Mouse (Mus musculus) 3T3-L1 (cell line): Measurements from ENCODE around the gene Zfp239.

ENCODE experiments used
- DNase-seq: peaks from one replicate; pipeline ENCODE4 v3.0.0-alpha.2; 2015; ENCODE audit warnings: low read depth, low spot score

Gene Zfp239

GRCm38 (mm10) chr6:117878700-117879407, 17.0 kb downstream of the Zfp239 start:
- peak; percentile 98 for DNase-seq

GRCm38 (mm10) chr6:117879408-117880115, 17.7 kb downstream of the Zfp239 start:
- DNase-seq: peak; percentile 99

GRCm38 (mm10) chr6:117880394-117880838, 18.5 kb downstream of the Zfp239 start:
- DNase-seq: peak; percentile 63

GRCm38 (mm10) chr6:117881229-117881628, 19.3 kb downstream of the Zfp239 start:
- DNase-seq: no peak

DNA sequence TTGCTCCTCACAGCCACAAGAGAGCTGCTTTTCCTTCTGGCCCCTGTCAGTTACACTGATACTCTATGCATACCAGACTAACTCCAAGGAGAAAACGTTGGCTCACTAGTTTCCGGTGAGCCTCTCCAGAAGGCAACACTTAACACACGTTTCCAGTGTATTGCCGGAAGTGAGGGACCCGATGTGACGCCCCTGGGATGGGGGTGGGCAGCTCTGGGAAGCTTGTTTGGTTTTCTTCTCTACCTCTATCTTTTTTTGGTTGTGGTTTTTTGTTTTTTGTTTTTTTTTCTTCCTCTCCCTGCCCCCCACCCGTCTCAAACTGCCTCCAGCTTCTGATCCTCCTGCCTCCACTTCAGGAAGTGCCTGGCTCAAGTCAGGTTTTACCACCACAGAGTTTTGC, 20.1 kb downstream of the Zfp239 start:
- no peak for DNase-seq

DNA sequence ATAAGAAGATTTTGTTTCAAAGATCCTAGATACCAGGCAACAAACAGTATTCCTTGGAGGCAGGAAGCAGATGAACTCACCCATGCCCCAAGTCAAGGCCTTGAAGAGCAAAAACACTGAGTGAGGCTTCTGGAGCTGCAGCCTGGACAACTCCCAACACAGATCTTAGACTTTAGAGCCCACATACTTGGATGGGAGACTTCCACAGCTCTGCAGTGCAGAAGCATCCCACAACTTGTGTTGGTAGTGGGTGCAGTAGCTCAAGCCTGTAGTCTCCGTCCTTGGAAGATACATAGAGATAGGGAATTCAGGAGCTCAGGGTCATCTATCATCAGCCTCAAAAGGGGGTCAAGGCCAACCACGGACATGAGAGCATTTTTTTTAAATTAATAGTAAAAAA, 24.0 kb downstream of the Zfp239 start:
- no peak for DNase-seq

- DNase-seq: no peak
These were observed 26.1 kb downstream of the Zfp239 start for GRCm38 (mm10) chr6:117888032-117888431.

DNA sequence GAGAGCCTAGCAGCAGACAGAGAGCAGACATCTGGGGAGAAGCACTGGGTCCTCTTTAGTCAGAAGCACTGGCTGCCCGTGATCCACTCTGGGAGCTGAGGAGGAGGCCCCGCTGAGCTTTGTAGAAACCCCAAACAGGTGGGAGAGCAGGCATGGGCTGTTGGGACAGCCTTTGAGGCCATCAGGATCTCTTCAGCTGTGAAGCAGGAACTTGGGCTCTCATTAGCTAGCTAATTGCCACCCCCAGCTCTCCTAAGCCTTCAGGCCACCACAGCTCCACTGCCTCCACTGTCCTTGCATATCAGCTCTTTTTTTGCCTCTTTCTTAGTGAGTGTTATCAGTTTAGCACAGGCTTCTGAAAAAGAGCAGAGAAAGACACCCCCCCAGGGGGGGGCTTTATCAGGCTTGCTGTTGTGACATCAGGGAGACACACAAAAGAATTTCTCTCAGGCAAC, 26.8 kb downstream of the Zfp239 start:
- no peak for DNase-seq

GRCm38 (mm10) chr6:117890257-117890656, 28.4 kb downstream of the Zfp239 start:
- DNase-seq: no peak

DNA sequence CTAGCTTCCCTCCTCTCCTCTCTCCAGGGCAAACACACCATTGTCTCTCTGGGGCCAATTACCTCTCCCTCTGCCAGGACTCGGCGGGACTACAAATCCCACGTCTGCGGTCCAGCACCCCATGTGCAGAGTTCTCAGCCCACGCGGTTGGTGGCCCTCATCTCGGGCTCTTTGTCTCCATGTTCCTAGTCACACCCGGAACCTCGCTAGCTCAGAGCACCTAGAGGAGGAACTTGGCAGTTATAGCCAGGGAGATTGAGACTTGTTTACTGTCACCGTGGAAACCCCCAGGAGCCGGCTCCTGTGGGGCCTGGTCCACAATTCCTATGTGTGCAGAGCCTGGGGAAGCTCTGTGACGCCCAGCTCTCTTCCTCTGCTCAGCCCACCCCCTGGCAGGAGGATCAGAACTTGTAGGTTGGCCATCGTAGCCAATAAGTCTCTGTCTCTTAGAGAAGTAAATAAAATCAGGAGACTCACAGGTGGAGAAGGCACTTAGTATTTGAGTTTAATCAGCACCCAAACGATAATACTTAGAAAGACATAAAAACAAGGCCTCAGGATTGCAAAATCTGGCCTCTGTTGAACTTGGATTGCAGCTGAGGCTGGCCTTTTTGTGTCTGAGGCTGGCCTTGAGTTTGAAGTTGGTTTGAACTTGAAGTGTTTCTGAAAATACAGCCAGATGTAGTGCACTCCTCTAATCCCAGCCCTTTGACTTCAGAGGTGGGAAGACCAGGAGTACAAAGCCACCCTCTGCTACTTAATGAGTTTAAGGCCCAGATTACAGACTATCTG, 29.7 kb downstream of the Zfp239 start:
- no peak for DNase-seq

GRCm38 (mm10) chr6:117892386-117892785, 30.5 kb downstream of the Zfp239 start:
- no peak for DNase-seq

GRCm38 (mm10) chr6:117893435-117893834, 31.5 kb downstream of the Zfp239 start:
- no peak for DNase-seq

DNA sequence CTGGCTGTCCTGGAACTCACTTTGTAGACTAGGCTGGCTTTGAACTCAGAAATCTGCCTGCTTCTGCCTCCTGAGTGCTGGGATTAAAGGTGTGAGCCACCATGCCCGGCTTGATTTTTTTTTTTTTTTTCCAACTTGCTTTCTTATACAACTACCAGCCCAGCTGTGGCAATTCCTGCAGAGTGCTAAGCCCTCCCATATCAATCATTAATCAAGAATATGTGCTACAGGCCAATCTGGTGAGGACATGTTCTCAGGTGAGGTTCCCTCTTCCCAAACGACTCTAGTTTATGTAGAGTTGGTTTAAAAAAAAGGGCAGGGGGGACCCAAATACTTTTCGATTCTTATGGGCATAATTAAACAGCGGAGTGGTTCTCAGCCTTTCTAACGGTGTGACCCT, 35.9 kb downstream of the Zfp239 start:
- no peak for DNase-seq

- DNase-seq: peak; percentile 87
These were observed 38.5 kb downstream of the Zfp239 start, which contains the start of gene Hnrnpf for GRCm38 (mm10) chr6:117900126-117901080. Hnrnpf (plus strand) TSS chr6:117900324.

GRCm38 (mm10) chr6:117901510-117902402, 39.9 kb downstream of the Zfp239 start:
- no peak for DNase-seq

GRCm38 (mm10) chr6:117902556-117902955, 40.7 kb downstream of the Zfp239 start:
- DNase-seq: no peak

DNA sequence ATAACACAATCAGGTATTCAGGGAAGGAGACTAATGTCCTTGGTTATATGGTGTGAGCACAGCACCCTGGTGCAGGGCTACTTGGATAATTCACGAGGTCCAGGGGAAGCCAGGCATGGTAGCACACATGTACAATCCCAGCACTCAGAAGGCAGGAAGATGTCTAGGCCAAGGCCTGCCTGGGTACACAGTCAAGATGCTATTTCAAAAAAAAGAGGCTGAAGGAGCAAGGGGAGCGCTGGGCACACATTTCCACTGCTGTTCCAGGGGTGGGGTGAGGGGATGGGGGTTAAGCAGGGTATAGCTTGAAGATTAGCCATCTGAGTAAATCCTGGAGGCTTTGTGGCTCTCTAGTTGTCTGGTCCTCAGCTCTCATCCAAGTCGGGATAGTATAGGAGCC, 41.9 kb downstream of the Zfp239 start:
- no peak for DNase-seq

- peak; percentile 47 for DNase-seq
These were observed 43.5 kb downstream of the Zfp239 start for GRCm38 (mm10) chr6:117905260-117905930.

DNA sequence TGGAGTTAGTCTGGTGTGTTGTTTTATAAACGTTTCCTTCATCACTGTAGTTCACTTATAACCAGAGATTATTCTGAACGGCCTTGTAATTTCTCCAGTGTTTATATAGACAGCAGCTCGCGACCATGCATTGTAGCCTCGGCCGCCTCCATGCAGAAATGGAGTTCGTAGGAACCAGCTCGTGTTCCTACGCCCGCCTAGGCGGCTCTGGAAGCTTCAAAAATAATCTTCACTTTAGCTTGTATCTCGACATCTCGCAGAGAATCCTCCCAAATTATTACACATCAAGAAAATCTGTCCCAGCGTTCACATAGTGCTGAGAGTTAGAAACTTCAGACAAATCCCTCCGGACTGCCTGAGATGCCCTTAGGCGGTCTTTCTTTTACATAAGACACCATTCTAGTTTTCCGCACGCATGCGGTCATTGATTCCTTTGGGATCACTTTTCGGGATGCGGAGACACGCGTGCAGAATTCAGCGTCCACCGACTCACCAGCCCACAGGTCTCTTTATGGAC, 44.2 kb downstream of the Zfp239 start:
- peak; percentile 90 for DNase-seq
